Mouse (Mus musculus) frontal cortex, postnatal 25 days (tissue): ENCODE data around the gene Atat1.
A peak's percentile ranks its signal among the peaks of the same experiment; 100 is the strongest.
"Not testable (repeated sequence)": the region's sequence is repeated elsewhere in the genome, so short reads cannot be mapped to it uniquely, and the experiment has no call there.

Source experiments
- DNase-seq, 2 experiments: peaks; one replicate each; pipeline ENCODE4 v3.0.0; 2022; ENCODE audit warnings: low spot score in 2 of 2

The Atat1 gene

DNA sequence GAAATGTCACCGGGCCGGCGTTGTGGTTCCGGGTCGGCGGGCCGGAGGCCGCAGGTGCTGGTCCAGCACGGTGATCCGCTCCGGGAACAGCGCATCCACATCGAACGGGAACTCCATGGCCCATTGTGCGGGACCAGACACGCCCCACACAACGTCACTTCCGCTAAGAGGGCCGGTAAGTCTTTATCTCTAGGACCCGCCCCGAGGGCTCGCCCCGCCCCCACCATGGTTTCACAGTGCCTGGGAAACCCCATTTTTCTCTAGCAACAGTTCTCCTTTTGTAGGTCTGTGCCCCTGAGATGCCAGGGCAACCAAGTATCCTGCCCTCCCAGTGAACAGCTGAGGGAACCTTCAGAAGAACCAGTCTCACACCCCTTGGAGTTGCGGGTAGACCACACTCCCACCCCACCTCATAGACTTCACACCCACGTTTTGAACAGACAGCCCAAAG lies at the start of gene Atat1:
TSS of gene Atat1 (minus strand) at position 157 of the 451 bp plus-strand sequence.
- DNase-seq, result peak; percentile 92 to 93

DNA sequence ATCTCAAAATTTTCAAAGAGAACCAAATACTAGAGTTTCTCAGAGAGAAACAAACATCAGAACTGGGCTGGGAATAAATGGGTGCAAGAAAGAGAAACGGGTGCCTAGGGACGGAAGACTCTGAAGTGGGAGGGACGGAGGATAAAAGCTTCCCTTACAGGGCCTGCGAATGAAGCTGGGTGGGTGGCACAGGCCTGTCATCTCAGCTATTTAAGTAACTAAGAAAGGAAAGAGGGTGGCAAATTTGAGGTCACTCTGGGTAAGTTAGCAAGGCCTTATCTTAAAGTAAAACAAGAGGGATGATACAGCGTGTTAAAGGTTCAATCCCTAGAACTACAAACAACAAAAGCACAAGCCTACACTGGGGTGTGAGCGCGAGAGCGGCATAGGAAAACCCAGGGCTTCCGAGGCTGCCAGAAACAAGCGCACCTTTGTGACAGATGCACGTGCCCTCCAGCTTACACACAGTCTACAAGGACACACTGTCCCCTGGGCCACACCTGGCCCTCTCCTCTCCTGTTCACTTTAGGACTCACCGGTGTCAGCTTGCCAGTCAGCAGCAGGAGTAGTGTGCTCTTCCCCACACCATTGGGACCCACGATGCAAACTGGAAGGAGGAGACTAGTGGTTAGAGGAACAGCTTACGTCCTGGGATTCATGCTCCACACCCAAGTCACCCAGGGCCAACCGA lies 48.8 kb upstream of the Atat1 start:
- no peak for DNase-seq

DNA sequence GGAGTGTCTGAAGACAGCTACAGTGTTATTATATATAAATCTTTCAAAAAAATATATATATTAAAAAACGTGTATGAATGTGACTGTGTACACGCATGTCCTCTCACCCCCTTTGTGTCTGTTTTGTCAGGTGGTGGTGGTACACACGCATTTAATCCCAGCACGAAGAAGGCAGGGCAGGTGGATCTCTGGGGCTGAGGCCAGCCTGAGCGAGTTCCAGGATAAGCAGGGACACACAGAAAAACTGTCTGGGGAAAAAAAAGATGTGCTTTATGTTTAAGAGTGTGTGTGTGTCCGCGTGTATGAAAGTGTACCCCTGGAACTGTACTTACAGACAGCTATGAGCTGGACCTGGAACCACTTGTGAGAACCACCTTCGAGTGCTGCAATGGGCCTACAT lies 44.8 kb upstream of the Atat1 start:
- no peak for DNase-seq

DNA sequence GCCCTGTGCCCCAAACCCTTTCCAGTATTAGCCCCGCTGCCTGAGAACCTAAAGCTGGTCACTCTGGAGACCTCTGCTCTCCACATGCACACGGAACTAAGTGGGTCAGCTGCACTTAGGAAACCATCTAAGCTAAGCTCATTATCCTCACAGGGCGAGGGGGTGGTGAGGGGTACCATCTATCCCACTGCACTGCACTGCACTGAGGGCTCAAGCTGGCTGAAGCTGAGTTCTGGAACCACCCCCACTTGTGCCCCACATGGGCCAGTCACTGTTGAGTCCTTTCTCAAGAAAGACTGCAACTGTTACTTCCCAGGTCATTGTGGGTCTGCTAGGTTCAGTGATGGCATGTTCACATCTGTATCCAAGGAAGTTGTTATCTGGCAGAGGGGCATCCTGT lies 42.7 kb upstream of the Atat1 start:
- not testable (repeated sequence) for DNase-seq

DNA sequence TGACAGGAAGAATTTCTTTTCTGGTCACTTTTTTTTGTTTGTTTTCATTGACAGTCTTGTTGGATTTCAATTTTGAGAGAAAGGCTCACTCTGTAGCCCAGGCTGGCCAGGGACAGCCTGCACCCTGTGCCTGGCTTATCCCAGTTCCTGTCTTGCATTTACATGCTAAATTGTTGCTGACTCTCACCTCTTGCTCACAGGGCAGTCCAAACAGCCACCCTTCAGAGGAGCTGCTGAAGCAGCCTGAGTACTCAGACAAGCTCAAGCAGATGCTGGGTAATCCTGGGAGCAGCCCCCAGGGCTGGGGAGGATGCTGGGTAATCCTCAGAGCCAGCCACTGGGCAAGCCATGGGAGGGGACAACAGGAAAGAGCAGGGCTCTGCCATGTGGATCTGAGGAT lies 41.1 kb upstream of the Atat1 start:
- DNase-seq, result not testable (repeated sequence)

DNA sequence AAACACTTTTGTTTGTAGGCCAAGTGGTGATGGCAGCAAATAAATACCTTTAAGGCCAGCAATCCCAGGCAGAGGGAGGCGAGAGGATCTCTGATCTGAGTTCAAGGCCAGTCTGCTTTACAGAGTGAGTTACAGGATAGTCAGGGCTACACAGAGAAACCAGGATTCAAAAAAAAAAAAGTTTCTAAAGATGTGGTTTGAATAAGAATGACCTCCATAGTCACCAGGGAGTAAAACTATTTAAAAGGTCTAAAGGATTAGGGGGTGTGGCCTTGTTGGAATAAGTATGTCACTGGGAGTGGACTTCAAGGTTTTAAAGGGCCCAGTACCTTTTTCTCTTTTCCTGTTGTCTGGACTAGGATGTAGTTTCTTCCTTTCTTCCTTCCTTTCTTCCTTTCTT lies 30.1 kb upstream of the Atat1 start:
- DNase-seq, result no peak

DNA sequence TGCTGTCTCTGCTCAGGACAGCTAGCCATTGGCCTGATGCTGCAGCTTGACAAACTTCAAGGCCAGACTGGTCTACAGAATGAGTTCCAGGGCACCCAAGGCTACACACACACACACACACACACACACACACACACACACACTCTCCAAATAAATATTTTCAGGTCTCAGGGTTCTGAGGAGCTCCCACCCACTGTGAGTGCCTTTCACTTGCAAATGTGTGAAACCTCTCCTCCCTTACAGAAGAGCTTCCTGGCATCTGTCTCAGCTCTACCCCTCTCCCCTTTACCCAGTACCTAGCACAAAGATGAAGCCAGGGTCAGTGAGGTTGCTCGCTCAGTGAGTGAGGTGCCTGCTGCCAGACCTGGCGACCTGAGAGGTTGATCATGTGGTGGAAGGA lies 29.2 kb upstream of the Atat1 start:
- no peak for DNase-seq

DNA sequence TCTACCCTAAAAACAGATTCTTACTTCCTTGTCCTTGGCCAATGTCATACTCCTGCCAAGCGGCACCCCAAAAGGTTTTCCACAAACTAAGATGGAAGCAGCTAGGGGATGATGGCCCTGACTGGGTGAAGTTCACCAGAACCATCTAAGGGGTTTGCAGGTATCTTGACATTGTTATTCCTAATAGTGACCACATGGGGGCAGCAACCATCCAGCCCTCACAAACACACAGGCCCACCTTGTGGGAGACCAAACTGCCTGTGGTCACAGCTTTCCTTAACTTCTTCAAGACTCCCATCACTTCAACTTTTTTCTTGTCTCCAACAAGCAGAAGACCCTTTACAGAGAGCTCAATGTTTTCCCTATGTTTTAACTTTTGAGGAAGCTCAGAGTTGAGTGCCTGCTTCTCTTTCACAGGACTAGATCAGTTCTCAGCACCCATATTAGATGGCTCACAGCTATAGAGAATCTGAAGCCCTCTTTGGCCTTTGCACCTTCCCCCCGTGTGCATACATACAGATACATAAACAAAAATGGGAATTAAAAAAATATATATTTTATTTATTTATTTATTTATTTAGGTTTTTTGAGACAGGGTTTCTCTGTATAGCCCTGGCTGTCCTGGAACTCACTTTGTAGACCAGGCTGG lies 27.9 kb upstream of the Atat1 start:
- DNase-seq, result no peak

DNA sequence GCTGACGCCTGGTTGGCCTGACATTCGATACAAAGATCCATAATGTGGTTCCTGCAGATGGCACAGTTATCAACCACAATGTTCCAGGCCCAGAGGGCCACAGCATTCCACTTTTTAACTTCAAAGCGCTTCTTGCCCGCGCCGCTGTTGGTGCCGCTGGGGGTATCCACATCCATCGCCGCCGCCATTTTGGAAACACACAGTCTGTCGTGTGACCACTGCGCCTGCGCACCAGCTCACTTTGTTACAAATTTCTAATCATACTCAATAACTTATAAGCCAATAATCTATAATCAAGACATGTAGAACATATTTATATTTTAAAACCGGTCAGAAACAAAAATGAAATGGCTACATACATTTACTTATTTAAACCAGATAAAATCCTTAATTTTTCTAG lies 25.9 kb upstream of the Atat1 start:
- not testable (repeated sequence) for DNase-seq

DNA sequence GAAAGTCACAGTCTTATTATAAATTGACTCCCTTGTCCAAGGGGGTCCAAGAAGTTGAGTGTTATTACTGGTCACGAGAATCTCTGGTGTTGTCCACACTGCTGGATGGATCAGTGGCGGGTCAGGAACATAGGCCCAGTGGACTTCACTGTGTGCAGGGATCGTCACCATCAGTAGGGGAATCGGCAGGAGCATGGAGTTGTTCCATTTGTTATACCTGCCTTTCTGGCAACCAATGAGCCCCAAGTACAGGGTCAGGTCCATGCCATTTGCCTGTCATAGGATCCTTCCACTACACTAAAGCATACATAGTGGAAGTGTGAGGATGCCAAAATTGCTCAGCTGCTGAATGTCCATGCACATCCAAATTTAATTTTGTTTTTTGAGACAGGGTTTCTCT lies 22.7 kb upstream of the Atat1 start:
- DNase-seq, result no peak

DNA sequence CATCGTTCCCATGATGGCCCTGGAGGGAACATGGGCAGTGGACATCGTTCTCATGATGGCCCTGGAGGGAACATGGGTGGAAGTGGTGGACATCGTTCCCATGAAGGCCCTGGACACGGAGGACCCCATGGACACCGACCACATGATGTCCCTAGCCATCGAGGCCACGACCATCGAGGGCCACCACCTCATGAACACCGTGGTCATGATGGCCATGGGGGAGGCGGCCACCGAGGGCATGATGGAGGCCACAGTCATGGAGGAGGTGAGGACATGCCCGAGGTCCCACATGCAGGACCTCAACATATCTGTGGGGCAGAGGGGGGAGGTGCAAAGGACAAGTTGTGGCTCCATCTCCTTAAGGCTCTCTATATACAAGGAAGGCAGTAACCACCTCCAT lies 20.8 kb upstream of the Atat1 start:
- no peak for DNase-seq

DNA sequence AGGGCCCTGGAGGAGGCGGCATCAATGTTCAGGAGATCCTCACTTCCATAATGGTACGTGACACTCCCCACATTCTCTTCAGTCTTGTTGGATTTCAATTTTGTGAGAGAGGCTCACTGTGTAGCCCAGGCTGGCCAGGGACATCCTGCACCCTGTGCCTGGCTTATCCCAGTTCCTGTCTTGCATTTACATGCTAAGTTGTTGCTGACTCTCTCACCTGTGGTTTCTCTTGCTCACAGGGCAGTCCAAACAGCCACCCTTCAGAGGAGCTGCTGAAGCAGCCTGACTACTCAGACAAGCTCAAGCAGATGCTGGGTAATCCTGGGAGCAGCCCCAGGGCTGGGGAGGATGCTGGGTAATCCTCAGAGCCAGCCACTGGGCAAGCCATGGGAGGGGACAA lies 19.7 kb upstream of the Atat1 start:
- no peak for DNase-seq

DNA sequence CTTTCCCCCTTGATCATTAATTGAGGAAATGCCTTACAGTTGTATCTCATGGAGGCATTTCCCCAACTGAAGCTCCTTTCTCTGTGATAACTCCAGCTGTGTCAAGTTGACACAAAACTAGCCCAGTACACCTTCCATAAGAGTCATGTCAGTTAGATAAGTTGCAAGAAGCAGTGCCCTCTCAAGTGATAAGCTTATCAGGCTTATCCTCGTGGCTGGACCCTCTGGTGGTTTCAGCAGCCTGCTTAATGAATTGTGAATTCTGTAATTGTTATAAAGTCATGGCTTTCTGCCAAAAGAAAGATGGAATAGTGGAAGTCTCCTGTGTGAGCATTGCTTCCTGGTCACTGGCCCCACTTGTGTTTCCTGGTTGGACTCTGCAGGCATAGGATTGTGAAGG lies 17.6 kb upstream of the Atat1 start:
- no peak for DNase-seq

DNA sequence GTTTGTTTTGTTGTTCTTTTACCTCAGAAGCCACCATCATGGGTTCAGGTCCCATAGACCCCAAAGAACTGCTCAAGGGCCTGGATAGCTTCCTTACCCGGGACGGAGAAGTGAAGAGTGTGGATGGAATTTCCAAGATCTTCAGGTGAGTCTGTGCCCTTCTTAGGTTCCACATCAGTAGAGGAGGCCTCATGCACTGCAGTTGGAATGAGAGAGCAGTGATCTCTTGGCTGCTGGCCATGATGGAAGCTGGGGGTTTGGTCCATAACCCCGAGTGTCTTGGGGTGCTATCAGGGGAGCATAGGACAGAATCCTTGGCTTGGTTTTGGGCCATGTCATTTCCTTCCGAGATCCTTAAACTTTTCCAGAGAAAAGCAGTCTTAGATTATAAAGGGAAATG lies 13.4 kb upstream of the Atat1 start:
- no peak for DNase-seq

DNA sequence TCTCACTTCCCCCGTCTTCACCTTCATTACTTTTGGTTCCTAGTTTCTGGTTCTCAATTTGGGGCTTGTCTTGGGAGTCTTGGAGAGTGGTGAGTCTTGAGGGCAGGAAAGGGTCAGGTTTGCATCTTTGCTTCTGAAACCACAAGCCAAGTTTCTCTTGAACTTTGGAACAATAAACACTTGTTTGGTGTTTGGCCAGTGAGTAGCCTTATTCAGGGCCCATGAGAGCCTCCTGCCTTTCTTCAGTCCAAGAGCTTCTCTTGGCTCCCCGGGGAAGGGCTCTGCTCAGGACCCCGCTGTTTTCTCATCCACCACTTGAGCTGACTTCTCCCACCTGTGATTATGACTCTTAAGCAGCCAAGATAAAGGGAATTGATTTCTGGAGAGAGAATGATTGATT lies 12.7 kb upstream of the Atat1 start:
- no peak for DNase-seq

DNA sequence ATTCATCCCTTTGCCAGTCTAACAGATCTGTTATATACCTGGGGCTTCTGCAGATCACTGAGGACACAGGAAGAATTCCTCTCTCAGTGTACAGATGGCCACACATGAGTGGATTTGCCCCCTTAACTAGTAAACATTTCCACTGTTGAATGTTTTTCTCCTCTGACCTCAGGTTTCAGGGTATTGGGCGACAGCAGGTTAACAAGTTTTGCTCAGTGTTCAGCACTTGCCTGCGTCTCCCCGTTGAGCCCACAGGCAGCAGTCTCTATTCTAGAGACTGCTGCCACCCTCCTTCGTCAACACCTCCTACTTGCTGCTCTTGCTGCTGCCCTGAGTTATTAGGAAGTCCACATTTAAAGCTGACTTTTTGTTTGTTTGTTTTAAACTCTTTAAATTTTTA lies 11.8 kb upstream of the Atat1 start:
- DNase-seq, result no peak

DNA sequence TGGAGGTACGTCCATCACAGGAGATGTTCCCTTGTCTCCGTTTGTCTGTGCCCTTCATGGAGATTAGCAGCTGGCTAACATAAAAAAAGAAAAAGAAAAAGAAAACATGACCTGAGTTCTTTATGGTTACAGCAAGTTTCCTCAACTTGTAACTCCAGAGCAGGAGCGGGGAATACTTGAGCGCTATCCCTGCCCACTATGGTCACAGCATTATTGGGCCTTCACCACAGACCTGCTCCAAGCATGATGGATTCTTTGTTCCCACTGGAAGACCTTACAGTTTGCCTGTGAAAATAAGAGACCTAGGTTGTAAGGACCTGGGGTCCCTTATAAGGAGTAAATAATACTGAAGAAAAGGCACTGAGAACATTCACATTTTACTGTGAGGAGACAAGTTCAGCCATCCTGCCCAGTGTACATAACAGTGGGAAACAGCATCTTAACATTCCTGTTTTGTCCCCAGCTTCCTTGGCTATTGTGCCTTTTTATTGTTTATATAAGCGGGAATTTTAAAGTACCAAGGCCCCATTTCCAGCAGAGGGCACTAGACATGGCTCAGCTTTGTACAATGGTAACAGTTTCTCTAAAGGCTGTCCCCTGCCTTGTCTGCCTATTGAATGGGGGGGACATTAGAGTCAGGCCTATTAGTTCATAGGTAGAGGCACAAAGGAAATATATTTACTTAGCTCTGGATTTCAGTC lies 11.1 kb upstream of the Atat1 start:
- peak in 1 of 2 experiments; percentile 18 for DNase-seq

DNA sequence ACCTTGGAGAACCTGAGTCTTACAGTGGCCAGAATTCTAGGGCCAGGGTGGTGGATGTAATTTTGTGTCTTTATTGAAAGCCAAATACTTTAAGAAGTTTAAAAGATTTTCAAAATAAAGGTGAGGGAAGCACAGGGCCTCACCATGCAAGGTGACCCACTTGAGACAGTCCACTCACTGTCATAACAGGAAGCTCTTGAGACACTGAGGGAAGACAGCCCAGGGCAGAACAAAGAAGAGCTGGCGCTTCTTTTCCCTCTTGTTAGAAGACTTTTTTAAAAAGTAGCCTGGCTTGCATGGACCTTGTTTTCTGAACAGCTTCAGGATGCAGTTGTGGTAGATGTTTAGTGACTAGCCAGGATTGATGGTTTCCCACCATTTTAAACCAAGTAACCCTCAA lies 10.5 kb upstream of the Atat1 start:
- peak in 1 of 2 experiments; percentile 6 for DNase-seq

DNA sequence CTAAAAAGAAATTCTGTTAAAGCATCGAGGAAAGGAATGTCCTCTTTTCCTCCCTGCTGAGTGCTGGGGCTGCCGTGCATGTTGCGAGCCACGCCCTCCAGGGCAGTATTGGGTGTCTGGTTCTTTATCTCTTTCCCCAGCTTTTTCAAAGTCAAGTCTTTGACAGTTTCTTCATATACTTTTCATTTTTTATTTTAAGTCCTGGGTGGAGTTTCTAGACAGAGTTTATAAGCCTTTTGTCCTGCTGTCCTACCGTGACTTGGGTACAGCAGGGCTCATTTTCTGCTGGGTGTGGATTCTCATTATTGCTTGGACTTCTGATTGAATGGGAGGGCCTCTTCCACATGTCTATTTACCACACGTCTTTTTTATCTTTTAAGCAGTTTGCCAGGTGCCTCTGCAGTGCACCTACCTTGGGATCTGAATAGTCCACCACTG lies 10.0 kb upstream of the Atat1 start:
- DNase-seq, result no peak

DNA sequence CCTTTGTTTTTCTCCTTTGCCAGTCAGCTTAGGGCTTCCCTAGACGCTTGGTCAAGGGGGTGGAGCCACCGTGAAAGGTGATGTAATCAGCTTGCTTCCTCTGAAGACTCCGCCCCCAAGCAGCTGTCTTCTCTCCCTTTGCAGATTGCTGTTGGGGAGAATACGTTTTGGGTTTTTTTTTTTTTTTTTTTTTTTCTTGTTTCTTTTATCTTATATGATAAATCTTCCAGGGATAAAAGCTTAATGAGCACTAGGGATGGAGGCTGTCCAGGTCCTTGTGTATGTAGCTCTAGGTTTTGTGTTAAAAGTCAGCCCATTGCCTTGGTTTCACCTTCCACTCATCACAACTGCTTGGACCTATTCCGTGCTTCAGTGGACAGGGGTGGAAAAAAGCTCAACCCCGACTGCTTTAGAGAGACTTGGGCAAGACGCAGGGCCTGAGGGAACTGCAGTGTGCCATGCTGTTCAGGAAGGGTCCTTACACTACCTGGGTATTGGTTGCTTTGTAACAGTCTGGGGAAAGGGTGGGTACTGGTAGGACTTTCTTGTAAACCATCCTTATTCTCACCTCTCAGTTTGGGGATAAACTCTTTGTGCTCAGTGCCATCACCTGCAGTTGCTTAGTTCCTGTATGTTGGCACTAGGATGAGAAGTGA lies 9.3 kb upstream of the Atat1 start:
- peak; percentile 70 to 85 for DNase-seq

DNA sequence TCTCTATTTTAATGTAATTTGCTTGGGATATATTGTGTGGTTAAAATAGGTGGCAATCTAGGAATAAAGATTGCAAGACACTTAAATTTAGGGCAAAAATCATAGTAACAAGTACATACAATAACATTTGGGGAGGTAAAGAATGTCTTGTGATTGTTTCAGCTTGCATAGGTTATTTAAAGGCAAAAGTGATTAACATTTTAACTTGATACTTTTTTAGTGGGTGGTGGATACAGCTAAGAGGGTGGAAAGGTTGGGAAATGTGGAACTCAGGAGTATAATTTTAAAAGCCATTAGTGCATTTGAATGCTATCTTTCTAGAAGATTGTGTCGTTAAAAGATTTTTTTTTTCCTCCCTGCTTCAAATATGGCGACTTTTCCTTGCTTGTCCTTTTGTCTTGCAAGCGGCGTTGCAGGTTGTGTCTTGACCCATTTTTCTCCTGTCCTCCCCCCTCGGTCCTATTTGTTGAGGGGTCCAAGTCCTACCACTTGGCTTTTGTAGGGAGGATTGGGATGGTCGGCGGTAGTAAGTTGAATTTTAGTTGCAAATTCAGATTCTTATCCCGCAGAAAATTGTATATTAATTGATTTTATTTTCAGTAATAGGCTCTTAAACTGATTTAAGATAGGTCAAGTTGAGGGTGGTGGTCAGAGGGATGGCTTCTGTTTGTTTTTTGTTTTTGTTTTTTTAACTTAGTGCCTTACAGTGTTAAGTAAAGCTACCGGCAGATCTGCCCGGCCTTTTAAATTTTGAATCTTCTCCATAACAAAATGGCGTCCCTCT lies 8.6 kb upstream of the Atat1 start:
- no peak for DNase-seq
